Mouse (Mus musculus): ENCODE data around the gene Ddhd1.
"Not testable (repeated sequence)": the region's sequence is repeated elsewhere in the genome, so short reads cannot be mapped to it uniquely, and the experiment has no call there.

- not testable (repeated sequence) for TF ChIP-seq CTCF (IDR thresholded peaks at IDR 0.05; ENCODE audit: low read depth, low read length); POLR2A (IDR thresholded peaks at IDR 0.05; ENCODE audit: borderline replicate concordance, low read depth, low read length)
Observed at GRCm38 (mm10) chr14:45580923-45581827, 76.8 kb downstream of the Ddhd1 start.

Data from bone marrow macrophage, adult 2 months (primary cell).